Mouse (Mus musculus): Measurements from ENCODE around the gene Crebbp. TPM values are rescaled to one million over a fixed set of nuclear protein-coding genes. Genes with fewer than 3 reads are reported as not detected.

Gene Crebbp
- polyA plus RNA-seq, 1 experiment, result 42.0 TPM

GRCm38 (mm10) chr16:4077384-4078061 lies 136.3 kb downstream of the Crebbp start, which contains the start of gene Trap1:
TSS of gene Trap1 (minus strand) at chr16:4077827.
- TF ChIP-seq POLR2A (IDR thresholded peaks at IDR 0.05; ENCODE audit: borderline replicate concordance, extremely low read depth, insufficient read depth, insufficient read length, poor library complexity, severe bottlenecking), result peak; percentile 37; the same call in 1 of the 2 replicates
- TF ChIP-seq CTCF (IDR thresholded peaks at IDR 0.05; ENCODE audit: borderline replicate concordance, extremely low read depth, insufficient read depth, insufficient read length), result no peak

DNA sequence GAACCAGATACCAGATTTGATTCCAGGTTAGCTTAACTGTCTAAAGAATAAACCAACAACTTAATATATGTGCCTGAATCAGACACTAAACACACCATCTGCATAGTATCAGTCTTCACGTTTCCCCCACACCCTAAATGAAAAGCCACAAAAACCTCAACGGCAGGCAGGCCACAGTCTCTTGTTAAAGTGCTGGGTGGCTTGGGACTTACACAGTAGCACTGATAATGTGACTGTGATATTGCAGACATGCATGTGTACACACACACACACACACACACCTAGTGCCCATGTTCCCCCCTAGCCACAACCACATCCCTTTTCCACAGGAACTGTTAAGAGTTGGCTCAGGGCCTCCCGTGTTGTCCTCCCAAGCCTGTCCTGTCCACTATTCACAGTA lies 139.0 kb downstream of the Crebbp start:
- no peak for TF ChIP-seq CTCF (IDR thresholded peaks at IDR 0.05; ENCODE audit: borderline replicate concordance, extremely low read depth, insufficient read depth, insufficient read length)
- TF ChIP-seq POLR2A (IDR thresholded peaks at IDR 0.05; ENCODE audit: borderline replicate concordance, extremely low read depth, insufficient read depth, insufficient read length, poor library complexity, severe bottlenecking), result no peak
- no peak for DNase-seq (ENCODE audit: low read depth)

More at GRCm38 (mm10) chr16:4077384-4078061, 136.3 kb downstream of the Crebbp start, which contains the start of gene Trap1:
- DNase-seq (ENCODE audit: low read depth), result peak; percentile 94

GRCm38 (mm10) chr16:4074297-4074696 lies 139.5 kb downstream of the Crebbp start:
- no peak for DNase-seq (ENCODE audit: low read depth)
- TF ChIP-seq POLR2A (IDR thresholded peaks at IDR 0.05; ENCODE audit: borderline replicate concordance, extremely low read depth, insufficient read depth, insufficient read length, poor library complexity, severe bottlenecking) (no peak), CTCF (IDR thresholded peaks at IDR 0.05; ENCODE audit: borderline replicate concordance, extremely low read depth, insufficient read depth, insufficient read length) (no peak)

GRCm38 (mm10) chr16:4068588-4068987 lies 145.2 kb downstream of the Crebbp start:
- TF ChIP-seq CTCF (IDR thresholded peaks at IDR 0.05; ENCODE audit: borderline replicate concordance, extremely low read depth, insufficient read depth, insufficient read length), result peak; percentile 74
- no peak for TF ChIP-seq POLR2A (IDR thresholded peaks at IDR 0.05; ENCODE audit: borderline replicate concordance, extremely low read depth, insufficient read depth, insufficient read length, poor library complexity, severe bottlenecking)
- peak; percentile 48 for DNase-seq (ENCODE audit: low read depth)

- no peak for DNase-seq (ENCODE audit: low read depth)
- TF ChIP-seq CTCF (IDR thresholded peaks at IDR 0.05; ENCODE audit: borderline replicate concordance, extremely low read depth, insufficient read depth, insufficient read length) (no peak), POLR2A (IDR thresholded peaks at IDR 0.05; ENCODE audit: borderline replicate concordance, extremely low read depth, insufficient read depth, insufficient read length, poor library complexity, severe bottlenecking) (no peak)
These were observed 148.9 kb downstream of the Crebbp start for GRCm38 (mm10) chr16:4064945-4065344.

GRCm38 (mm10) chr16:4053811-4054210 lies 160.0 kb downstream of the Crebbp start:
- DNase-seq (ENCODE audit: low read depth), result no peak
- TF ChIP-seq CTCF (IDR thresholded peaks at IDR 0.05; ENCODE audit: borderline replicate concordance, extremely low read depth, insufficient read depth, insufficient read length) (no peak), POLR2A (IDR thresholded peaks at IDR 0.05; ENCODE audit: borderline replicate concordance, extremely low read depth, insufficient read depth, insufficient read length, poor library complexity, severe bottlenecking) (no peak)

GRCm38 (mm10) chr16:4052601-4053000 lies 161.2 kb downstream of the Crebbp start:
- TF ChIP-seq POLR2A (IDR thresholded peaks at IDR 0.05; ENCODE audit: borderline replicate concordance, extremely low read depth, insufficient read depth, insufficient read length, poor library complexity, severe bottlenecking) (no peak), CTCF (IDR thresholded peaks at IDR 0.05; ENCODE audit: borderline replicate concordance, extremely low read depth, insufficient read depth, insufficient read length) (no peak)

DNA sequence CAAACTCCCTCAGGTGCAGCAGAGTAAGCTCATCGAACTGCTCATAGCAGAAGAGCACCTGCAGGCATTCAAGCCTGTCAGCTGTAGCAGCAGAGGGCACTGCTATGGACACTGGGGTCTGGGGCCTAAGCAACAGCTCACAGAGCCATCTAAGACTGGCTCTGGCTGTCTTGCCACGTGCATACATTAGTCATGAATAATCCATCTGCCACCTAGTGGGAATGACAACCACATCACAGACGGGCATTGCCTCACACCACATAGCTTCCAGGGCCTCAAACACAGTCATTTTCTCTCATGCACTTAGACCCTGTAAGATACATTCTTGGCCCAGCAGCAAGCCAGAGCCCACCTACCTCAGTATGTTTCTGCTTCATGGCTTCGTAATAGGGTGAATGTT lies 168.3 kb downstream of the Crebbp start:
- TF ChIP-seq POLR2A (IDR thresholded peaks at IDR 0.05; ENCODE audit: borderline replicate concordance, extremely low read depth, insufficient read depth, insufficient read length, poor library complexity, severe bottlenecking), result no peak
- TF ChIP-seq CTCF (IDR thresholded peaks at IDR 0.05; ENCODE audit: borderline replicate concordance, extremely low read depth, insufficient read depth, insufficient read length), result no peak
- DNase-seq (ENCODE audit: low read depth), result peak; percentile 1

More at GRCm38 (mm10) chr16:4052601-4053000, 161.2 kb downstream of the Crebbp start:
- DNase-seq (ENCODE audit: low read depth), result no peak

DNA sequence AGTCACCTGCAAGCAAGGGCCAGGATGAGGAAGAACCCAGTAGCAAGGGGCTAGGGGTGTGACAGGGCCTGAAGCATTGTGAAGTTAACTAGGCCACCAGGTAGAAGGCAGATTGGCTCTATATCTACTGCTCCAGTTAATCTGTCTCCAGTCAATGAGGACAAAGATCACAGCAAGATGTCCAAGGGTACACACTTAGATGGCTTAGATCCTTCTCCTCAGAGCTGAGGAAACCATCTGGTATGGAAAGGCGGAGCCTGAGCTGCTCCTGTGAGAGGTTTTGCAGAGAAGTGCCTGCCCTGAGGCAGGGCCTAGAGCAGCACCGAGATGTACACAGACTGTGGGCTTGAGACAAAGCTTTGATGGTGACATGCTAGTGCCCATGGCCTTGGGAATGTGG lies 169.7 kb downstream of the Crebbp start:
- TF ChIP-seq POLR2A (IDR thresholded peaks at IDR 0.05; ENCODE audit: borderline replicate concordance, extremely low read depth, insufficient read depth, insufficient read length, poor library complexity, severe bottlenecking) (no peak), CTCF (IDR thresholded peaks at IDR 0.05; ENCODE audit: borderline replicate concordance, extremely low read depth, insufficient read depth, insufficient read length) (no peak)
- no peak for DNase-seq (ENCODE audit: low read depth)

DNA sequence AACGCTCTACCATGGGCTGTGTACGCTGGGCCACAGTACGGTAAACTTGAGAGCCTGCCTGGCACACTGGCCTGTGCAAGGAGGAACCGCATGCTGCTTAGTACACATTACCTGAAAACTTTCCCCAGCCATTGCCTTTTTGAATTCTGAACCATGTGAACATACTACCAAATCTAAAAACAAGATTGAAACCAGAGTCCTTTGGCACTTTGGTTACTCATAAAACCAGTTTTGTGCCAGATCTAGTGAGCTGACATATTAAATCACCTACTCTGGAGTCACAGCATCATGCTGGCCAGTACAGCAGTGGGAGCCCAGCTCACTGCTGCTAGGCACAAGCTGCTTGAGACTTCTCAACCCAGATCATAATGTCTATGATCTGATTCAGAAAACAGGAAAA lies 172.2 kb downstream of the Crebbp start:
- TF ChIP-seq CTCF (IDR thresholded peaks at IDR 0.05; ENCODE audit: borderline replicate concordance, extremely low read depth, insufficient read depth, insufficient read length) (no peak), POLR2A (IDR thresholded peaks at IDR 0.05; ENCODE audit: borderline replicate concordance, extremely low read depth, insufficient read depth, insufficient read length, poor library complexity, severe bottlenecking) (no peak)
- DNase-seq (ENCODE audit: low read depth), result no peak

DNA sequence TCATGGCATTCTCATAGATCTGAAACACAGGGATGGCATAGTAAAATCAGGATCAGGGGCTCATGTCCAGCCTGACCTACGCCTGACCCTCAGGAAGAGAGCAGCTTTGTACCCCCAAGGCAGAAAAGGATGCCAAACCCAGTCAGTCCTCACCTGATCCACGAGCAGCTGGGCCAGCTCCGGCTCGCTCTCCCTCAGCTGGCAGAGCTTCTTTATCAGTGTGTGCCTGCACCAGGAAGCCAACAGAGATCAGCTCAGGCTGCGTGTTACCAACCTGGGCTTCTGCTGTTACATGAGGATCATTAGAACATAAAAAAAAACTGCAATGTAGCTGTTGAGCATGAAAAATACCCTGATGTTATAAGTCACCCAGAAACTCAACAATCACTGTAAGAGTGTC lies 173.6 kb downstream of the Crebbp start:
- DNase-seq (ENCODE audit: low read depth), result no peak
- no peak for TF ChIP-seq POLR2A (IDR thresholded peaks at IDR 0.05; ENCODE audit: borderline replicate concordance, extremely low read depth, insufficient read depth, insufficient read length, poor library complexity, severe bottlenecking)
- TF ChIP-seq CTCF (IDR thresholded peaks at IDR 0.05; ENCODE audit: borderline replicate concordance, extremely low read depth, insufficient read depth, insufficient read length), result no peak

DNA sequence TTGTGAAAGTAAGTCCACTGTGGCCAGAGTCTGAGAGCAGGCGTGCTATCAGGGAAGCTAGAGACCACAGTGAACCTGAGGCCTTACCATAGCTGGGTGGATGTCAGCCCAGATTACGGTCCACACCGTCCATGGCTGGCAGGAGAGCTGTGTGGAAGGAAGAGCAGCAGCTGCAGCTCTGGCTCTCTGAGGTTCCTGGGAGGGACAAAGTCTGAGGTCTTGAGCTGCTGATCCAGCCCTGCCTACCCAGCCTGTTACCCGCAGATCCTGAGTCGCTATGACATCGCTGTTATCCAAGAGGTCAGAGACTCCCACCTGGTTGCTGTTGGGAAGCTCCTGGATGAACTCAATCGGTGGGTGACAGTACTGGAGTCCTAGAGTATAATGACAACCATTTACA lies 176.1 kb downstream of the Crebbp start:
- DNase-seq (ENCODE audit: low read depth), result no peak
- TF ChIP-seq POLR2A (IDR thresholded peaks at IDR 0.05; ENCODE audit: borderline replicate concordance, extremely low read depth, insufficient read depth, insufficient read length, poor library complexity, severe bottlenecking) (no peak), CTCF (IDR thresholded peaks at IDR 0.05; ENCODE audit: borderline replicate concordance, extremely low read depth, insufficient read depth, insufficient read length) (no peak)
